In genomic region chr8:126802641-126803040, GRCm38 (mm10) we compare ENCODE assay signal across 18 mouse cellular contexts.
A peak's percentile ranks its signal among the peaks of the same experiment; 100 is the strongest.
DNase-seq lines count a peak whose midpoint lies in the region; ATAC-seq and TF ChIP-seq lines count a peak whose summit lies in the region.
"Had no signal": no experiment of that assay in that cellular context is flagged by ENCODE, and none has a peak within 500 bp of the region (broad histone marks: within the 10 kb centered on the region; RNA-seq: fewer than 3 reads in every experiment).

No protein-coding gene starts in this region.

- peaks cover 43% of the 10 kb centered on the region for H3K4me1 ChIP-seq in spleen, adult 2 months (ENCODE audit: control insufficient read depth, insufficient read depth, insufficient read length)
- H3K4me1 ChIP-seq: forebrain, embryonic 12.5 days had no signal

- no peaks in the 10 kb centered on the region for H3K27me3 ChIP-seq in spleen, adult 2 months (ENCODE audit: control insufficient read depth, insufficient read depth, low read length)
- H3K27me3 ChIP-seq: embryonic facial prominence, embryonic 13.5 days; heart, embryonic 13.5 days; hindbrain, embryonic 13.5 days had no signal

- no peak for TF ChIP-seq CTCF in spleen, adult 2 months (IDR thresholded peaks at IDR 0.05; ENCODE audit: extremely low read depth, insufficient read depth, insufficient read length, insufficient replicate concordance)

- DNase-seq in heart, adult 11 months: peak; percentile 90
- DNase-seq in heart, adult 8-10 months (ENCODE audit: low spot score): no peak
- DNase-seq in spleen, adult 2 months (ENCODE audit: low read depth in 1 of 2, low spot score in 2 of 2): no peak
- no peak for DNase-seq in spleen, postnatal 14 days (ENCODE audit: low spot score in 2 of 2)
- DNase-seq in ovary, adult 18-20 months (ENCODE audit: low spot score): no peak
- DNase-seq: adrenal gland, postnatal 10 days; cerebellum, adult 11-12 months; cerebellum, adult 9-10 months; cerebellum, postnatal 36 days; gastrocnemius, postnatal 14 days; heart, postnatal 36 days had no signal

- H3K36me3 ChIP-seq in spleen, adult 2 months (ENCODE audit: control insufficient read depth, insufficient read depth, low read length): no peaks in the 10 kb centered on the region
- H3K36me3 ChIP-seq: embryonic facial prominence, embryonic 13.5 days; forebrain, embryonic 12.5 days; heart, embryonic 13.5 days; hindbrain, embryonic 13.5 days had no signal

- 38% methylated on average over 4 of the region's 4 CpGs for WGBS in spleen, adult 2 months

- no peak for TF ChIP-seq POLR2A in spleen, adult 2 months (IDR thresholded peaks at IDR 0.05; ENCODE audit: low read depth, low read length)

- peak; percentile 14 for ATAC-seq in megakaryocyte, adult 5-6 weeks (ENCODE audit: poor library complexity, severe bottlenecking)
- ATAC-seq: forebrain, embryonic 16.5 days; hindbrain, postnatal 0 days had no signal

- no peak overlapping the region for H3K4me3 ChIP-seq in spleen, adult 2 months (ENCODE audit: extremely low read depth, insufficient read depth, insufficient read length)
- H3K4me3 ChIP-seq: embryonic facial prominence, embryonic 13.5 days; forebrain, embryonic 12.5 days; heart, embryonic 13.5 days; hindbrain, embryonic 13.5 days had no signal

- 0 out of 2 replicates have a peak overlapping the region, but pooled peaks have one; percentile 13 for H3K27ac ChIP-seq in spleen, adult 2 months (ENCODE audit: insufficient read depth, low read length)
- H3K27ac ChIP-seq: embryonic facial prominence, embryonic 13.5 days; forebrain, embryonic 12.5 days; heart, embryonic 13.5 days; hindbrain, embryonic 13.5 days; hindbrain, postnatal 0 days had no signal
